Mouse (Mus musculus): Measurements from ENCODE around the gene Asrgl1. TPM values are rescaled to one million over a fixed set of nuclear protein-coding genes. Genes with fewer than 3 reads are reported as not detected.

Gene Asrgl1
- polyA plus RNA-seq, 1 experiment from 2014 or later, result 15.9 TPM

DNA sequence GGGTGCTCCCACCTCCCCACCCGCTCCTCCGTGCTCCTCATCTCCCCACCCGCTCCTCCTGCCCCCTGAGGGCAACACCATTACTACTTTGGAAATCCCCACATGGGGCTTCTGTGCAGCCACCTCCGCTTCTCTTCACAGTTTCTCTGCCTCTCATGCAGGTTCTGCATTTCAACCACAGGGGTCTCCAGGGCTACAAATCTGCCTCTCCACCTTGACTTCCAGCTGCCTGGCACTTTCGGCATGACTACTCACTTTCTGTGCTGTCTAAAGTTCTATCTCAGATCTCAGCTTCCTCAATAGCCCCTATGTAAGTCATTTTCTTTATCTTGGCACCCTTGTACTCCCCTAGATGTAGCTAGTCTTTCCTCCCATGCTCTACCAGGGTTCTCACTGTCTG is 68.1 kb downstream of the Asrgl1 start:
- H3K4me2 ChIP-seq, result no peak overlapping the region
- H3K27me3 ChIP-seq, result no peaks in the 10 kb centered on the region
- H3K9me3 ChIP-seq, result no peaks in the 10 kb centered on the region
- H3K4me1 ChIP-seq, result peaks cover 33% of the 10 kb centered on the region
- H3K9ac ChIP-seq, result no peak overlapping the region
- 70% methylated on average over 5 of the region's 5 CpGs for WGBS
- no peaks in the 10 kb centered on the region for H3K36me3 ChIP-seq
- no peak overlapping the region for H3K4me3 ChIP-seq
- ATAC-seq (ENCODE audit: insufficient number of reproducible peaks, insufficient read depth, low FRiP score, low TSS enrichment, low read depth), result no peak
- H3K27ac ChIP-seq, result no peak overlapping the region

DNA sequence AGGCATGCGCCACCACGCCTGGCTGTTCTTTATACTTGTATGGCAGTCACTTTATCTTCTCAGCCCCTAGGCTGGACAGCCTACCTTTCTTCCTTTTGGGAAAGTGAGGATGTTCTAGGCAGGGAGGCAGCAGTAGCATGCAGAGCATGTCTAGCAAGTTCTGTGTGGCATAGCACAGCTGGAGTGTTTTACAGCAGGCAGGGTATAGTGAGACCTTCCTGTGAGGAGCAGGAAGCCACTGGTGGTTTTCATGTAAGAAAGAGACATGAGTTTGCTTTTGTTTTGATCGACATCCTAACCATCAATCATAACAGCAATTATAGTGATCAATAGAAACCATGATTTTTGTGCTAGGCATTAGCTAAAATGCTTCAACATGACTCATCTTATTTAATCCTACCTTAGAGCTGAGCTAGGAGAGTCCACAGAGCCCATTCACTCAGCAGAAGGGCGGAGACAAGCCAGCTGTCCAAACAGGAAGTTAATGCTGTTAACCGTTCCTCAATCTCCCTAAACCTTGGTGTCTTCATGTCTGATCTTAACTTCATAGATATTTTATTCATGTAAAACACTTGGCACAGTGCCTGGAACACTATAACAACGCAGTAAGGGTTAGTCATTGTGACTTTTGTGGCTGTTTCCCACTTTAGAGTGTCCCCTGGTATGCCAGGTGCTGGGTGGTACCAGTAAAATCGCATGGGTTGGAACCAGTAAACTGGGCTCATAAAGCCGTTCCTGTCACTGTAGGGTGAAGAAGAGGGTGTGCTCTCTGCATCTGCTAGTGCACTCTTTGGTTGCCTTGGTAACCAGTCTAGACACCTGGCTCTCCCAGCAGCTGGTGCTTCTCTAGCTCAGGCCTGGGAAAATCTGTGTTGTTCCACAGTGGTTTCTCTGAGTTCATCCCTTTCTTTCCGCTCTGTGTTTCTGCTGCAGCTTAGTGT is 69.5 kb downstream of the Asrgl1 start:
- Histone ChIP-seq H3K9ac (no peak overlapping the region), H3K4me3 (no peak overlapping the region), H3K27me3 (no peaks in the 10 kb centered on the region), H3K27ac (no peak overlapping the region), H3K4me2 (no peak overlapping the region), H3K36me3 (no peaks in the 10 kb centered on the region), H3K4me1 (peaks cover 19% of the 10 kb centered on the region), H3K9me3 (no peaks in the 10 kb centered on the region)
- WGBS, result 61% methylated on average over 9 of the region's 9 CpGs
- ATAC-seq (ENCODE audit: insufficient number of reproducible peaks, insufficient read depth, low FRiP score, low TSS enrichment, low read depth), result no peak

DNA sequence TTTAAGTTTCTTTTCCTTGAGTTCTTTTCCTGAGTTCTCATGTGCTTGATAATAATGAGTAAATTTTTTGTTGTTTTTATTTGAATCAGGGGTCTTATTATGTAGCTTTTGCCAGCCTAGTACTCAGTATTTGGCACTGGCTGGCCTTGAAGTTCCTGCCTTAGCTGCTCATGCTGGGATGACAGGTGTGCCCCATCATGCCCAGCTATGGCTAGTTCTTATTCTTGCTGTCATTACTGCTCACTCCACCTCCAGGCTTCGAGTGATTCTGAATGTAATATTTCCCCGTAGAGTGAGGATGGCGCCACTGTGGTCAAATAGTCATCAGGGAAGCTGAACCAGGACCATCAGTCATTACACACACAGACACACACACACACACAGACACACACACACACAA is 71.6 kb downstream of the Asrgl1 start:
- Histone ChIP-seq H3K36me3 (no peaks in the 10 kb centered on the region), H3K4me2 (no peak overlapping the region), H3K9ac (no peak overlapping the region), H3K4me1 (peaks cover 5% of the 10 kb centered on the region), H3K27me3 (no peaks in the 10 kb centered on the region), H3K27ac (no peak overlapping the region), H3K9me3 (no peaks in the 10 kb centered on the region), H3K4me3 (no peak overlapping the region)
- no peak for ATAC-seq (ENCODE audit: insufficient number of reproducible peaks, insufficient read depth, low FRiP score, low TSS enrichment, low read depth)
- 89% methylated on average over 3 of the region's 3 CpGs for WGBS

DNA sequence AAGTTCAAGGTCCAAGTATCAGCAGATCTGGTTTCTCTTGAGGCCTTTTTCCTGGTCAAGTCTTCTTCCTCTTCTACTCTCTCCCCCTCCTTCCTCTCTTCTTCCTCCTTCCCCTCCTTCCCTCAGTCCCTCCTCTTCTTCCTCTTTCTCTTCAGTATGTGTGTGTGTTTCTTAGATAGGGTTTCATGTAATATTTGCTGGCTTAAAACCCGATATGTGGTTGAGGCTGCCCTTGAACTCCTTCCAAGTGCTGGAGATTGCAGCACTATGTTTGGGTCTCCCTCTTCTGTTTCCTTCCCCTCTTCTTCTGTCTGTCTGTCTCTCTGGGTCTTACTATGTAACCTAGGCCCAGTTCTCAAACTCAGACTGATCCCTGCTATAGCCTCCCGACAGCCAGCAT is 72.6 kb downstream of the Asrgl1 start:
- no peak for ATAC-seq (ENCODE audit: insufficient number of reproducible peaks, insufficient read depth, low FRiP score, low TSS enrichment, low read depth)
- H3K36me3 ChIP-seq, result no peaks in the 10 kb centered on the region
- 87% methylated on average over 2 of the region's 2 CpGs for WGBS

GRCm38 (mm10) chr19:9061221-9061893 is 74.1 kb downstream of the Asrgl1 start:
- Histone ChIP-seq H3K4me1 (peaks cover 5% of the 10 kb centered on the region), H3K36me3 (no peaks in the 10 kb centered on the region), H3K27ac (no peak overlapping the region), H3K27me3 (no peaks in the 10 kb centered on the region), H3K9me3 (no peaks in the 10 kb centered on the region), H3K4me3 (no peak overlapping the region), H3K4me2 (no peak overlapping the region), H3K9ac (no peak overlapping the region)
- no peak for ATAC-seq (ENCODE audit: insufficient number of reproducible peaks, insufficient read depth, low FRiP score, low TSS enrichment, low read depth)
- 90% methylated on average over 8 of the region's 8 CpGs for WGBS

More for the DNA sequence above, 72.6 kb downstream of the Asrgl1 start:
- H3K4me2 ChIP-seq, result no peak overlapping the region
- H3K4me3 ChIP-seq, result no peak overlapping the region
- no peaks in the 10 kb centered on the region for H3K9me3 ChIP-seq
- no peaks in the 10 kb centered on the region for H3K27me3 ChIP-seq
- H3K9ac ChIP-seq, result no peak overlapping the region
- H3K4me1 ChIP-seq, result peaks cover 5% of the 10 kb centered on the region
- no peak overlapping the region for H3K27ac ChIP-seq

GRCm38 (mm10) chr19:9060103-9060502 is 75.3 kb downstream of the Asrgl1 start:
- Histone ChIP-seq H3K4me1 (no peaks in the 10 kb centered on the region), H3K4me3 (no peak overlapping the region), H3K27ac (no peak overlapping the region), H3K4me2 (no peak overlapping the region), H3K36me3 (no peaks in the 10 kb centered on the region), H3K9me3 (no peaks in the 10 kb centered on the region), H3K27me3 (no peaks in the 10 kb centered on the region), H3K9ac (no peak overlapping the region)
- no peak for ATAC-seq (ENCODE audit: insufficient number of reproducible peaks, insufficient read depth, low FRiP score, low TSS enrichment, low read depth)
- 64% methylated on average over 4 of the region's 4 CpGs for WGBS

Other genes with a start within 250 kb of the Asrgl1 start
- 84.9 and 90.0 TPM in 2 replicates for gene 1810009A15Rik, start 246.8 kb downstream of the Asrgl1 start, polyA plus RNA-seq (2015; fragmentation: Nextera tagmentation; extraction: Ambion mirVana)
- gene Gm49416, start 246.7 kb downstream of the Asrgl1 start, polyA plus RNA-seq (2015; fragmentation: Nextera tagmentation; extraction: Ambion mirVana), result not detected in 2 replicates
- gene Ints5, start 242.6 kb downstream of the Asrgl1 start, polyA plus RNA-seq (2015; fragmentation: Nextera tagmentation; extraction: Ambion mirVana), result 36.7 and 42.6 TPM in 2 replicates
- 107 and 108 TPM in 2 replicates for gene Ganab, start 237.6 kb downstream of the Asrgl1 start, polyA plus RNA-seq (2015; fragmentation: Nextera tagmentation; extraction: Ambion mirVana)
- gene B3gat3, start 215.3 kb downstream of the Asrgl1 start, polyA plus RNA-seq (2015; fragmentation: Nextera tagmentation; extraction: Ambion mirVana), result 44.7 and 54.6 TPM in 2 replicates
- gene Rom1, start 206.3 kb downstream of the Asrgl1 start, polyA plus RNA-seq (2015; fragmentation: Nextera tagmentation; extraction: Ambion mirVana), result 2.7 and 3.3 TPM in 2 replicates
- gene Eml3, start 206.1 kb downstream of the Asrgl1 start, polyA plus RNA-seq (2015; fragmentation: Nextera tagmentation; extraction: Ambion mirVana), result 32.3 and 32.8 TPM in 2 replicates
- 187 and 189 TPM in 2 replicates for gene Mta2, start 193.8 kb downstream of the Asrgl1 start, polyA plus RNA-seq (2015; fragmentation: Nextera tagmentation; extraction: Ambion mirVana)
- gene Tut1, start 181.8 kb downstream of the Asrgl1 start, polyA plus RNA-seq (2015; fragmentation: Nextera tagmentation; extraction: Ambion mirVana), result 33.6 and 34.5 TPM in 2 replicates
- 481 and 529 TPM in 2 replicates for gene Eef1g, start 168.6 kb downstream of the Asrgl1 start, polyA plus RNA-seq (2015; fragmentation: Nextera tagmentation; extraction: Ambion mirVana)
- 51.0 and 57.8 TPM in 2 replicates for gene Ahnak, start 146.4 kb downstream of the Asrgl1 start, polyA plus RNA-seq (2015; fragmentation: Nextera tagmentation; extraction: Ambion mirVana)
- not detected in 2 replicates for gene Scgb1a1, start 47.7 kb downstream of the Asrgl1 start, polyA plus RNA-seq (2015; fragmentation: Nextera tagmentation; extraction: Ambion mirVana)